Comparison of ENCODE assay signal across 17 mouse cellular contexts in the genomic region with DNA sequence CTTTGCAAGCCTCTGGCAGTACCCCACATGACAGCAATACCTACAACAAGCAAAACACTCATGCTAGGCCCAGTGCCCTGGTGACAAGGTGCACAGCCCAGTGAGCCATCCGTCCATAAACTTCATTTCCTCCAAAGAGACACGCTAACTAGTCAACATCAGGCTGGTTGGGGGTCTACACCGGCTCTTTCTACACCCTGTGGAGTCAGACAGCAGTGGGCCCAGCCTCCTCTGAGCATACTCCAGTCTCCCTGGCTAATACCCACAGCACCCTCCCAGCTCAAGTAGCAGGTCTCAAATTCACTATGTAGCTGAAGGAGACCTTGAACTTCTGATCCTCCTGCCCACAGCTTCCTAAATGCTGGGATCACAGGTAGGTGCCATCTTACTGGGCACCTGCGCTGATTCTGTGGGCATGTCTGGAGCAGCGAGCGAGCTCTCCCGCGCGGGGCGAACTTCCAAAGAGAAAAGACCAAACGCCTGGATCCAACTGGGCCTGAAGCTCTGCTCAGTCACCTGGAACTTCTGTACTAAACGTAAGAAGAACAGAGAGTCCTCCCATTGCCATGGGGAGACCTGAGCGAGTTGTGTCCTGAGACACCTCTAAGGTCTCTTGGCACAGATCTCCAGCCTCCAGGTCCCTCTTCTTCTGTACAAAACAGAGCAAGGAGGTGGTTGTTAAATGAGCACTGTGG. TPM values are rescaled to one million over a fixed set of nuclear protein-coding genes. Genes with fewer than 3 reads are reported as not detected.
DNase-seq lines count a peak whose midpoint lies in the region; ATAC-seq lines count a peak whose summit lies in the region.
"Had no signal": no experiment of that assay in that cellular context is flagged by ENCODE, and none has a peak within 500 bp of the region (broad histone marks: within the 10 kb centered on the region; RNA-seq: fewer than 3 reads in every experiment).

No protein-coding gene starts in this region.

- peaks cover 87% of the 10 kb centered on the region for H3K4me1 ChIP-seq in midbrain, embryonic 12.5 days
- H3K4me1 ChIP-seq in midbrain, embryonic 11.5 days (ENCODE audit: control insufficient read depth, insufficient read depth, low read length), result peaks cover 60% of the 10 kb centered on the region
- peaks cover 93% of the 10 kb centered on the region for H3K4me1 ChIP-seq in limb, embryonic 13.5 days

- DNase-seq in heart, adult 11 months, result peak; percentile 91
- DNase-seq in heart, adult 18-20 months, result no peak
- DNase-seq in midbrain, embryonic 11.5 days (ENCODE audit: low spot score, missing footprints), result no peak
- DNase-seq in adrenal gland, adult 8-10 months, result no peak
- no peak for DNase-seq in spleen, postnatal 4 days (ENCODE audit: low spot score in 2 of 2)
- DNase-seq: adrenal gland, postnatal 14 days; B cell, adult 2 months; heart, postnatal 10 days; kidney, adult 18-20 months; lung, adult 2 months; spleen, adult 18-20 months had no signal

- ATAC-seq in midbrain, embryonic 12.5 days (ENCODE audit: low FRiP score, low read depth), result no peak
- no peak for ATAC-seq in midbrain, embryonic 11.5 days (ENCODE audit: low FRiP score)
- no peak for ATAC-seq in limb, embryonic 13.5 days (ENCODE audit: low FRiP score, low read depth)
- no peak for ATAC-seq in cerebellum, adult (ENCODE audit: insufficient number of reproducible peaks, low FRiP score, low TSS enrichment)

- H3K4me2 ChIP-seq in midbrain, embryonic 12.5 days (replicated peaks), result no peak overlapping the region
- H3K4me2 ChIP-seq in midbrain, embryonic 11.5 days, result no peak overlapping the region
- H3K4me2 ChIP-seq in limb, embryonic 13.5 days (replicated peaks), result no peak overlapping the region
- H3K4me2 ChIP-seq: limb, embryonic 15.5 days had no signal

- no peak overlapping the region for H3K4me3 ChIP-seq in midbrain, embryonic 12.5 days
- H3K4me3 ChIP-seq in midbrain, embryonic 11.5 days (ENCODE audit: low read depth, low read length), result no peak overlapping the region
- H3K4me3 ChIP-seq in limb, embryonic 13.5 days, result no peak overlapping the region
- H3K4me3 ChIP-seq: limb, embryonic 15.5 days; myocyte had no signal

- no peaks in the 10 kb centered on the region for H3K36me3 ChIP-seq in midbrain, embryonic 12.5 days
- H3K36me3 ChIP-seq in midbrain, embryonic 11.5 days (ENCODE audit: control insufficient read depth, insufficient read depth, low read length), result no peaks in the 10 kb centered on the region
- H3K36me3 ChIP-seq in limb, embryonic 13.5 days, result no peaks in the 10 kb centered on the region

- WGBS in midbrain, embryonic 12.5 days, result 87% methylated on average over 13 of the region's 13 CpGs
- WGBS in midbrain, embryonic 11.5 days, result 93% methylated on average over 13 of the region's 13 CpGs
- WGBS in limb, embryonic 13.5 days, result 92% methylated on average over 13 of the region's 13 CpGs

- no peaks in the 10 kb centered on the region for H3K9me3 ChIP-seq in midbrain, embryonic 12.5 days
- no peaks in the 10 kb centered on the region for H3K9me3 ChIP-seq in midbrain, embryonic 11.5 days (ENCODE audit: control insufficient read depth, low read length)
- no peaks in the 10 kb centered on the region for H3K9me3 ChIP-seq in limb, embryonic 13.5 days
- H3K9me3 ChIP-seq: limb, embryonic 15.5 days had no signal

- H3K9ac ChIP-seq in midbrain, embryonic 12.5 days (replicated peaks), result no peak overlapping the region
- H3K9ac ChIP-seq in midbrain, embryonic 11.5 days (ENCODE audit: low read length), result no peak overlapping the region
- H3K9ac ChIP-seq in limb, embryonic 13.5 days, result peak overlapping the region; percentile 21
- H3K9ac ChIP-seq: limb, embryonic 15.5 days had no signal

- H3K27ac ChIP-seq in midbrain, embryonic 12.5 days (replicated peaks), result peak overlapping the region; percentile 52
- no peak overlapping the region for H3K27ac ChIP-seq in midbrain, embryonic 11.5 days (ENCODE audit: low read depth, low read length)
- no peak overlapping the region; the same call in 1 of the 2 replicates for H3K27ac ChIP-seq in limb, embryonic 13.5 days
- H3K27ac ChIP-seq: macrophage had no signal

- no peaks in the 10 kb centered on the region for H3K27me3 ChIP-seq in midbrain, embryonic 12.5 days
- no peaks in the 10 kb centered on the region for H3K27me3 ChIP-seq in midbrain, embryonic 11.5 days (ENCODE audit: control insufficient read depth, insufficient read depth, low read length)
- H3K27me3 ChIP-seq in limb, embryonic 13.5 days, result no peaks in the 10 kb centered on the region
- H3K27me3 ChIP-seq: limb, embryonic 15.5 days had no signal

RNA-seq across cellular contexts. Expression of gene Ncor2, which starts 46.3 kb away (rescaled TPM):
- 10 to 100 TPM; 65.9 to 68.9 TPM for total RNA-seq in heart, adult 18-20 months (2021)
- polyA plus RNA-seq in midbrain, embryonic 12.5 days (2016; fragmentation: Nextera tagmentation; extraction: Ambion mirVana), result 24.5 and 25.1 TPM in 2 replicates
- 13.4 and 14.7 TPM in 2 replicates for polyA plus RNA-seq in midbrain, embryonic 11.5 days (2014; fragmentation: Nextera tagmentation; extraction: Ambion mirVana)
- 33.9 and 34.9 TPM in 2 replicates for polyA plus RNA-seq in limb, embryonic 13.5 days (2015; fragmentation: Nextera tagmentation; extraction: Ambion mirVana)
- 100 to 1,000 TPM; 188 to 380 (median 257) TPM for total RNA-seq in adrenal gland, adult 8-10 months (2022)
